Mouse (Mus musculus): ENCODE results near the gene Gm28557.

DNA sequence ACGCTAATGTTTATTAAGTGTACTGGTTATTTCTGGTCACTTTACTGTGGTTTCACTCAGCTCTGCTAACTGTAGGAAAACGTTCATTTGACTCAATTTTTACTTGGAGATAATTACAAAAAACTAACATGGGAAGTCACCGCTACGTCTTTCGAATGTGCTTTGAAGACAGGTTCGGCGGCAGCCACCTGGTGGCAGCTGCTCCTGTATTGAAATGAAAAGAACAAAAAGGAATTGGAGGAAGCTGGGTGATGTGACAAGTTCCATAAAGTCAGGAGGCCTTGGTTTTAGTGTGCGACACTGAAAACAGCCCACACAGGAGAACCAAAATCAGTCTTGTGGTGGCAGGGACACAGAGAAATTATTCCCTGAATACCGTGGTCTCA lies 410 bp upstream of the Gm28557 start:
- TF ChIP-seq CTCF (IDR thresholded peaks at IDR 0.05; ENCODE audit: low read depth, low read length) (peak; percentile 35), POLR2A (IDR thresholded peaks at IDR 0.05; ENCODE audit: insufficient read depth, low read length) (no peak), EP300 (IDR thresholded peaks at IDR 0.05; ENCODE audit: insufficient read depth, low read depth, low read length) (no peak)
